Mouse (Mus musculus) forebrain, postnatal 0 days (tissue): ENCODE results near the gene Bach1. TPM values are rescaled to one million over a fixed set of nuclear protein-coding genes. Genes with fewer than 3 reads are reported as not detected.
A peak's percentile ranks its signal among the peaks of the same experiment; 100 is the strongest.

ENCODE experiments used
- ATAC-seq: fragments of 200-750 bp; cut with Nextera tagmentation; 2 replicates; pipeline ENCODE4 v1.8.0; 2017; ENCODE audit warnings: mild to moderate bottlenecking, moderate library complexity
- DNase-seq: peaks from one replicate; pipeline ENCODE4 v3.0.0-alpha.2; 2015
- H3K27ac ChIP-seq: fragments of 300-500 bp; sonication (generic); 2 replicates; pipeline ENCODE4 v1.5.1; 2014; ENCODE audit warnings: low read depth, mild to moderate bottlenecking, antibody characterized with exemption, low read length, moderate library complexity, mixed read lengths
- H3K27me3 ChIP-seq: fragments of 300-500 bp; sonication (generic); 2 replicates; pipeline ENCODE4 v1.6.1; 2014; ENCODE audit warnings: mild to moderate bottlenecking, low read length, mixed read lengths; ENCODE audit not compliant: insufficient read depth
- H3K36me3 ChIP-seq: fragments of 300-500 bp; sonication (generic); 2 replicates; pipeline ENCODE4 v1.6.1; 2014; ENCODE audit warnings: mild to moderate bottlenecking, moderate library complexity; ENCODE audit not compliant: insufficient read depth
- H3K4me1 ChIP-seq: fragments of 300-500 bp; sonication (generic); 2 replicates; pipeline ENCODE4 v1.6.1; 2014; ENCODE audit warnings: antibody characterized with exemption; ENCODE audit not compliant: insufficient read depth
- H3K4me2 ChIP-seq: fragments of 300-500 bp; sonication (generic); 2 replicates; pipeline ENCODE4 v1.6.1; 2014; ENCODE audit warnings: low read depth, mild to moderate bottlenecking, moderate library complexity
- H3K4me3 ChIP-seq: fragments of 300-500 bp; sonication (generic); 2 replicates; pipeline ENCODE4 v1.5.1; 2014; ENCODE audit warnings: low read depth, low read length, mixed read lengths
- H3K9ac ChIP-seq: fragments of 300-500 bp; sonication (generic); 2 replicates; pipeline ENCODE4 v1.6.1; 2014; ENCODE audit warnings: mild to moderate bottlenecking
- H3K9me3 ChIP-seq: fragments of 300-500 bp; sonication (generic); 2 replicates; pipeline ENCODE4 v1.6.1; 2016; ENCODE audit warnings: low read length
- CTCF ChIP-seq: sonication (generic); IDR thresholded peaks from 2 replicates; pipeline ENCODE4 v1.5.1; 2016; ENCODE audit warnings: antibody characterized with exemption, control low read depth, low read depth
- WGBS: fragments of 180-500 bp; shearing (Covaris S2); extraction: QIAGEN DNeasy Blood & Tissue Kit; methylation state at CpG from one replicate; pipeline ENCODE4 v1.1.7; 2014; 5-methylcytosine and 5-hydroxymethylcytosine counted together
- polyA plus RNA-seq: library from polyadenylated mRNA; unstranded; fragments of >200 nt; fragmentation: Nextera tagmentation; extraction: Ambion mirVana; gene quantifications from 2 replicates; pipeline ENCODE4 v1.2.1, GENCODE M21; 2015
- total RNA-seq: library from RNA; depleted of rRNA; stranded (reverse); fragments of >200 nt; gene quantifications from 2 replicates; pipeline ENCODE4 v1.2.3, GENCODE M21; 2014

Bach1 gene
- total and polyA plus RNA-seq, 2 experiments from 2014 or later, result 13.0 to 50.0 TPM

GRCm38 (mm10) chr16:87666620-87667004 is 32.1 kb upstream of the Bach1 start:
- no peaks in the 10 kb centered on the region for H3K27me3 ChIP-seq
- H3K9ac ChIP-seq, result no peak overlapping the region
- H3K4me1 ChIP-seq, result no peaks in the 10 kb centered on the region
- H3K27ac ChIP-seq, result no peak overlapping the region
- no peaks in the 10 kb centered on the region for H3K9me3 ChIP-seq
- no peaks in the 10 kb centered on the region for H3K36me3 ChIP-seq
- no peak for TF ChIP-seq CTCF
- no peak overlapping the region for H3K4me3 ChIP-seq
- no peak overlapping the region for H3K4me2 ChIP-seq
- ATAC-seq (peak; percentile 54), DNase-seq (no peak)
- WGBS, result 72% methylated on average over 4 of the region's 4 CpGs

- no peak for DNase-seq
- Histone ChIP-seq H3K36me3 (no peaks in the 10 kb centered on the region), H3K4me2 (no peak overlapping the region), H3K4me1 (no peaks in the 10 kb centered on the region), H3K4me3 (no peak overlapping the region), H3K9ac (no peak overlapping the region), H3K9me3 (no peaks in the 10 kb centered on the region), H3K27me3 (no peaks in the 10 kb centered on the region), H3K27ac (no peak overlapping the region)
- WGBS, result 88% methylated on average over 6 of the region's 6 CpGs
- no peak for ATAC-seq
- TF ChIP-seq CTCF, result no peak
These were observed 30.7 kb upstream of the Bach1 start for GRCm38 (mm10) chr16:87668002-87668401.

- H3K4me2 ChIP-seq, result no peak overlapping the region
- WGBS, result 60% methylated on average over 8 of the region's 8 CpGs
- H3K36me3 ChIP-seq, result no peaks in the 10 kb centered on the region
- no peaks in the 10 kb centered on the region for H3K4me1 ChIP-seq
- no peak for TF ChIP-seq CTCF
- H3K27me3 ChIP-seq, result no peaks in the 10 kb centered on the region
- DNase-seq (no peak), ATAC-seq (no peak)
- no peak overlapping the region for H3K4me3 ChIP-seq
- no peaks in the 10 kb centered on the region for H3K9me3 ChIP-seq
- H3K9ac ChIP-seq, result no peak overlapping the region
- H3K27ac ChIP-seq, result no peak overlapping the region
These were observed 28.5 kb upstream of the Bach1 start for GRCm38 (mm10) chr16:87670091-87670820.

GRCm38 (mm10) chr16:87670821-87671165 is 28.0 kb upstream of the Bach1 start:
- 82% methylated on average over 9 of the region's 9 CpGs for WGBS
- H3K36me3 ChIP-seq, result no peaks in the 10 kb centered on the region
- H3K4me3 ChIP-seq, result no peak overlapping the region
- peak; percentile 25; the same call in 1 of the 2 replicates for ATAC-seq
- H3K9ac ChIP-seq, result no peak overlapping the region
- no peak for DNase-seq
- H3K4me1 ChIP-seq, result no peaks in the 10 kb centered on the region
- H3K4me2 ChIP-seq, result no peak overlapping the region
- no peaks in the 10 kb centered on the region for H3K27me3 ChIP-seq
- no peak overlapping the region for H3K27ac ChIP-seq
- no peaks in the 10 kb centered on the region for H3K9me3 ChIP-seq
- TF ChIP-seq CTCF, result no peak

- Histone ChIP-seq H3K4me1 (no peaks in the 10 kb centered on the region), H3K36me3 (no peaks in the 10 kb centered on the region), H3K9ac (no peak overlapping the region), H3K27ac (no peak overlapping the region), H3K4me3 (no peak overlapping the region), H3K4me2 (no peak overlapping the region), H3K27me3 (no peaks in the 10 kb centered on the region), H3K9me3 (no peaks in the 10 kb centered on the region)
- TF ChIP-seq CTCF, result no peak
- whole genome bisulfite sequencing, result 74% methylated on average over 12 of the region's 12 CpGs
- no peak for ATAC-seq
- no peak for DNase-seq
These were observed 27.4 kb upstream of the Bach1 start for GRCm38 (mm10) chr16:87671336-87671735.

GRCm38 (mm10) chr16:87673155-87673554 is 25.6 kb upstream of the Bach1 start:
- DNase-seq (no peak), ATAC-seq (no peak)
- H3K4me3 ChIP-seq, result no peak overlapping the region
- H3K4me2 ChIP-seq, result no peak overlapping the region
- H3K4me1 ChIP-seq, result no peaks in the 10 kb centered on the region
- H3K36me3 ChIP-seq, result no peaks in the 10 kb centered on the region
- no peaks in the 10 kb centered on the region for H3K27me3 ChIP-seq
- WGBS, result 90% methylated on average over 7 of the region's 7 CpGs
- H3K9me3 ChIP-seq, result no peaks in the 10 kb centered on the region
- no peak for TF ChIP-seq CTCF
- H3K9ac ChIP-seq, result no peak overlapping the region
- H3K27ac ChIP-seq, result no peak overlapping the region

- Histone ChIP-seq H3K27ac (no peak overlapping the region), H3K9ac (no peak overlapping the region), H3K4me2 (no peak overlapping the region), H3K4me1 (no peaks in the 10 kb centered on the region), H3K27me3 (no peaks in the 10 kb centered on the region), H3K9me3 (no peaks in the 10 kb centered on the region), H3K4me3 (no peak overlapping the region), H3K36me3 (no peaks in the 10 kb centered on the region)
- no peak for TF ChIP-seq CTCF
- DNase-seq (no peak), ATAC-seq (no peak)
- WGBS, result 73% methylated on average over 10 of the region's 10 CpGs
These were observed 22.6 kb upstream of the Bach1 start for GRCm38 (mm10) chr16:87676182-87676581.
